Mouse (Mus musculus) G1E-ER4 (cell line): Measurements from ENCODE around the gene Gucy1b2. TPM values are rescaled to one million over a fixed set of nuclear protein-coding genes. Genes with fewer than 3 reads are reported as not detected.

Experiments used
- GATA1 ChIP-seq: IDR thresholded peaks from one replicate; pipeline ENCODE4 v1.8.0; 2012; ENCODE audit warnings: low read length, inconsistent platforms
- polyA plus RNA-seq: library from polyadenylated mRNA; stranded (reverse); fragments of >175 nt; gene quantifications from 2 replicates; pipeline ENCODE4 v1.2.3, GENCODE M21; 2012

Gene Gucy1b2
- polyA plus RNA-seq, 1 experiment, result not detected

DNA sequence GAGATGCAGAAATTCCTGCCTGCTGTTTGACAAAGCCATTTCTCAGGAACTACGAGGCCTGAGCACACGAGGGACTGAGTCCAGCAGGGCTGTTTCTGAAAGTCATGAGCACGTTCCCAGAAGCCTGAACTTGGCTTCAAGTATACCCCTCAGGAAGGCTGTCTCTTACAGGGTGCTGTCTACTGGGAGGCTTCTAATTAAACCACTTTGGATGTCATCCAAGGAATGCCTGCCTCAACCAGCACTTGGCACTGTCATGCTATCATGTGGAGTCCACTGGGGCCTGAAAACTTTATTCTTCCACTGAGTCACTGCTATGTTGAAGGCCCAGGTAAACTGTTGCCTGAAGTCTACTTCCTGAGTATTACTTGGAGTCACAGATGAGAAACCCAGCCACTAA is 2.0 kb downstream of the Gucy1b2 start:
- no peak for TF ChIP-seq GATA1

- TF ChIP-seq GATA1, result no peak
Measured at GRCm38 (mm10) chr14:62453276-62453675, 2.8 kb downstream of the Gucy1b2 start.

- TF ChIP-seq GATA1, result no peak
Measured at GRCm38 (mm10) chr14:62450706-62451105, 5.4 kb downstream of the Gucy1b2 start.

DNA sequence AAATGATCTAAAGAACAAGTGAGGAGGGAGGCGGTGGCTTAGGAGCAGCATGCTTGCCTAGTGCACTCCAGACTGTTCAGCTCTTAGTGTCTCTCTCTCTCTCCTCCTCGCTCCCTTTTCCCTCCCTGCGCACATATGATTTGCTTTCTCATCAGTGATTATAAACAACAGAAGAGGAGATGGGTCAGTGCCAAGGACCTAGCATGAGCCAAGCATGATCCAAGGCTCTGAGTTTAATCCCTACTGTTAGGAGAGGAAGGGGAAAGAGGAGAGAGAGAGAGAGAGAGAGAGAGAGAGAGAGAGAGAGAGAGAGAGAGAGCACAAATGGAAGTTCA is 8.9 kb downstream of the Gucy1b2 start:
- TF ChIP-seq GATA1, result no peak

DNA sequence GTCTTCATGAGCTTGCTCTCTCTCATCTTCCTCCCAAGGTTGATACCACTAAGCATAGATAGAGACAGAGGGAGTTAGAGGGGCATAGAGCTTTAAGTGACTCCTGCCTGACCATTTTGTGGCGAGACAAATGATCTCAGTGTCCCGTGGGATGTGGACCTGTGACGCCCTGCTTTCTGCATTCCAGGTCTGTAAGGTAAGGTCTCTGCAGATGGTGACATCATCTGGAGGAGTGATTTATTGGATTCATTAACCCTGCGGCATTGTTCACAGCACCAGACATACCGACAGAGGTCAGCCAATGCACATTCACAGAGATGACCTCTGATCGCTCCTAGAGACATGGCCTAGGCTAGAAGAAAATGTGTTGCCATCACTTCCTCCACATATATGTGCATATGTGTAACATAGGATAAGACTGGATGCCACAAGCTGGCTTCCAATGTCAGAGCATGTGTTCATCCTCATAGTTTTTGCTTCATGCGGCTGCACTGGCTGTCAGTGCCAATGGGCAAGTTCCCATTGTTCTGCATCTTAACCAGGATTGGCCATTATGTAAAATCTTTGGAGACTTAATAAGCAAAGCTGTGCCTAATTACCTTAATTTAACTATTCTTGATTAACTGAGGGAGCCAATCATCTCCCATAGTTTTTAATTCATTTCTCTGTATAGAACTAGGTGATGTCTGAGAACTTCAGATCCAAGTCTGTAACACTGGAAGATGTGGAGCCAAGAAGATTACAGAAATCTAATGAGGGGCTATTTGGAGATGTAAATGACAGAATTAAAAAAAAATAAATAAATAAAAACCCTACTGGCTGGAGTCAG is 9.5 kb downstream of the Gucy1b2 start:
- TF ChIP-seq GATA1, result no peak

DNA sequence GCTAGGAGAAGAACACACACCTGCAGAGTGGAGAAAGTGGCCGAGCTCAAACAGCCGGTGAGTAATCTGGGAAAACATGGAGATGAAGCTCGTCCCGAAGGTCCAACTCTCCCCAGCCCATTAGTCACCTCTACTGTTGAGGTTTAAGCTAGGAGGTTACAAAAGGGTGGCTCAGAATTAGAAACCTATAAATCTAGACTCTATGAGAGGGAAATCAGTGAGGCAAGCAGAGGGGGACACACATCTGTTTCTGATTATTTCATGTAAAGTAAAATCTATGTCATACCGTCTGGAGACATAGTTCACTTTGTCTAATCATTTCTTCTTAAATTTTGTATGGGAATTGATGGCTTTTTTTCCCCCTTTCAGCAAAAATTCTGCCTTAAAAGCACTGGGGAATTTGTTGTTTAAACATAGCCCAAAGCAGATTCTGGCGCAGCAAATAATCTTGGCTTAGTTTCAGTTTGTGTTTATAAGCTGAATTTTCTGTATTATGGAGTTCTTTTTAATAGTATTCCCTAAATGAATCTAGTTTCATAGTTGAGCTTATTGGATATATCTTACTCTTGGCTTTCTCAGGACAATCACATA is 12.2 kb downstream of the Gucy1b2 start:
- TF ChIP-seq GATA1, result no peak

GRCm38 (mm10) chr14:62442971-62443370 is 13.1 kb downstream of the Gucy1b2 start:
- TF ChIP-seq GATA1, result no peak

GRCm38 (mm10) chr14:62440036-62440435 is 16.1 kb downstream of the Gucy1b2 start:
- no peak for TF ChIP-seq GATA1

GRCm38 (mm10) chr14:62438236-62438635 is 17.9 kb downstream of the Gucy1b2 start:
- no peak for TF ChIP-seq GATA1

DNA sequence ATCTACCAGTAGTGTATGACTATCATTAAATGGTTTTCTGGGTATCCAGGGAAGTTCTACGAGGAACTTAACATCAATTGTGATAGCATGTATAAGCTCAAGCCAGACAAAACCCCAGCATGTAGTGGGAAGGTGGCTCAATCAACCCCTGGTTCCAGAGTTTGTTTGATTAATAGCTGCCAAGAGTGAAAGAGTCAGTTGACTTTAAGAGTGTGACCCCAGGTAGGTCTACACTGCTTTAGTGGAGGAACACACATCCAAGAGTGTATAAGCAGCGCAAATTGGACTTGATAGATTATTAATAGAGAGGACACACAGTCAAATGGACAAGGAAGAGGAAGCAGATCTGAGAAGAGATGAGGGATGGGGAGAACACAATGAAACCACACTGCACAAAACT is 18.3 kb downstream of the Gucy1b2 start:
- TF ChIP-seq GATA1, result no peak

GRCm38 (mm10) chr14:62425277-62425691 is 30.8 kb downstream of the Gucy1b2 start:
- no peak for TF ChIP-seq GATA1

GRCm38 (mm10) chr14:62422265-62422664 is 33.8 kb downstream of the Gucy1b2 start:
- TF ChIP-seq GATA1, result no peak

DNA sequence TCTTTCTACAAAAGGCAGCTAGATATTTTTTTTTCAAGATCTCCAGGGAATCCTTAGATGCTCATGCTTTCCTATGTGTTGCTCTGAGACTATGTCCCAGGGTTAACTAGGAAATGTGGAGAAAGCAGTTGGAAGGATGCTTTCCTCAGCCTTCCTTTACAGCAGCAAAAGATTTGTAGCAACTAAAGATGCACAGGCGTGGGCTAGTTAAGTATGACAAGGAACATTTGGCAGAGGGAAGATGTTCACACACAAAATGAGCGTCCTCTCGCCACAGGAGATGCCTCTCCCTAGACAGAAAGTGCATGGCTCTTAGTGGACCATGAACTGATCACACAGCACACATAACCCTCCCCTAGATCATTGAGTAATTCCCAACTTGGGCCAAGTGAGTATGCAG is 38.6 kb downstream of the Gucy1b2 start:
- TF ChIP-seq GATA1, result no peak

GRCm38 (mm10) chr14:62416742-62417134 is 39.4 kb downstream of the Gucy1b2 start:
- no peak for TF ChIP-seq GATA1

DNA sequence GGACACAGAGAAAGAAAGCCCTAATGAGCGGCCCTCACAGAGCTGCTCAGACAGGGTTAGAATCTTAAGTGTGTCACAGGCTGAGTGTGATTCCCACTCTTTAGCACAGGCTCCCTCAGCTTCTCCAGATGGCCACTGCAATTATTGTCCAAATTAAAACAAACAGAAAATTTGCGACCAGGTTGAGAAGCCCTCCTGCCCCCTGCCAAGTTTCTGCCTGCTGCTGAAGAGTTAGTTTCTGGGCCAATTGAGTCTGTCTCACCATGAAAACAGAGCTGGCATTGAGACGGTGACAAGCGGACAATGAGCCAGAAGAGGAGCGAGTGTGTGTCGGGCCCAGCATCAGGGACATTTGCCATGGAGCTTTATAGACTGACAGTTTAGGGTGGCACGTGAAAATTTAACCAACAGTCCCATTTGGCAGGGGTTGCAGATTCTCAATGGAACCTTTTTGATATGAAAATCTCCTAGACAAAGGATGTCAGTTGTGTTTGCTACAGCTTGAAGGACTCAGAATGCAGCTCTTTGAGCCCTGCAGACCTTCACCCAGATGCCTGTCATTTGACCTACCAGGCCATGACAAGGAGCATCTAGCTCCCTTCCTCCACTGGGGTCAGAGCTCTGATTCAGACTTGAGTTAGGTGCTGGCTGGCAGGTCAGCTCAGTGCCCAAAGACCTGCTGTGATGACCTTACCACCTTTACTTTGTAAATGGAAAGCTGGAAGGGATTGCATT is 39.9 kb downstream of the Gucy1b2 start:
- TF ChIP-seq GATA1, result no peak

DNA sequence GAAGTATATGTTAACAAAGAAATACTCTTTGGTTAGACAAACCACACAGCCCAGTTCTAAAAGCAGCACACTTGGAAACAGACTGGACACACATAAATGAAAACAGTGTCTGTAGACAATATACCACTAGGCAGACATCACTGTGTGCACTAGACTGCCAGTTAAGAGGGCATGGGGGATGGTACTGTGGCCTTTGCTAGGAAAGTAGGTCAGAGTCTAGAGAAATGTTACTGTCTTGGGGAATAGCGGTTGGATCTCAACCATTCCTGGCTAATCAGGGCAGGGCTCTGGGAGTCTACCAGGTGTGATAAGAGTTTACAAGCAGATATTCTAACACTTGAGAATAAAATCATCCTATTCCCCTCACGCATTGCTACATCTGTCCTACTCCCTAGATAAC is 60.7 kb downstream of the Gucy1b2 start:
- no peak for TF ChIP-seq GATA1
